Mouse (Mus musculus) heart, postnatal 0 days (tissue): ENCODE measurements around the gene Erfe. TPM values are rescaled to one million over a fixed set of nuclear protein-coding genes. Genes with fewer than 3 reads are reported as not detected.

Source experiments
- ATAC-seq: fragments of 200-750 bp; cut with Nextera tagmentation; 2 replicates; pipeline ENCODE4 v1.8.0; 2017; ENCODE audit warnings: low read depth, moderate number of reproducible peaks, moderate library complexity; ENCODE audit not compliant: insufficient read depth
- DNase-seq: peaks from one replicate; pipeline ENCODE4 v3.0.0-alpha.2; 2016; ENCODE audit warnings: low spot score
- H3K27ac ChIP-seq: fragments of 300-500 bp; sonication (generic); 2 replicates; pipeline ENCODE4 v1.5.1; 2014; ENCODE audit warnings: low read depth, mild to moderate bottlenecking
- H3K27me3 ChIP-seq: fragments of 300-500 bp; sonication (generic); 2 replicates; pipeline ENCODE4 v1.6.1; 2014; ENCODE audit warnings: low read length, mixed read lengths; ENCODE audit not compliant: control insufficient read depth, insufficient read depth
- H3K36me3 ChIP-seq: fragments of 300-500 bp; sonication (generic); replicated peaks from 2 replicates; pipeline ENCODE4 v1.6.1; 2014; ENCODE audit warnings: low read length, mixed read lengths; ENCODE audit not compliant: control insufficient read depth, insufficient read depth
- H3K4me1 ChIP-seq: fragments of 300-500 bp; sonication (generic); 2 replicates; pipeline ENCODE4 v1.6.1; 2014; ENCODE audit warnings: antibody characterized with exemption; ENCODE audit not compliant: control insufficient read depth, insufficient read depth
- H3K4me2 ChIP-seq: fragments of 300-500 bp; sonication (generic); 2 replicates; pipeline ENCODE4 v1.6.1; 2014; ENCODE audit warnings: low read depth, mild to moderate bottlenecking, low read length, moderate library complexity
- H3K4me3 ChIP-seq: fragments of 300-500 bp; sonication (generic); 2 replicates; pipeline ENCODE4 v1.5.1; 2014; ENCODE audit warnings: low read depth, low read length
- H3K9ac ChIP-seq: fragments of 300-500 bp; sonication (generic); replicated peaks from 2 replicates; pipeline ENCODE4 v1.6.1; 2014; ENCODE audit warnings: low read depth, low read length, mixed read lengths
- H3K9me3 ChIP-seq: fragments of 300-500 bp; sonication (generic); replicated peaks from 2 replicates; pipeline ENCODE4 v1.6.1; 2016; ENCODE audit warnings: low read length; ENCODE audit not compliant: control insufficient read depth
- CTCF ChIP-seq: IDR thresholded peaks from 2 replicates; pipeline ENCODE4 v1.5.1; 2016; ENCODE audit warnings: antibody characterized with exemption, control low read depth, low read depth
- EP300 ChIP-seq: IDR thresholded peaks from 2 replicates; pipeline ENCODE4 v1.6.1; 2016; ENCODE audit warnings: antibody characterized with exemption, low read depth
- WGBS: fragments of 180-500 bp; shearing (Covaris S2); extraction: QIAGEN DNeasy Blood & Tissue Kit; methylation state at CpG from one replicate; pipeline ENCODE4 v1.1.7; 2014; 5-methylcytosine and 5-hydroxymethylcytosine counted together
- polyA plus RNA-seq: library from polyadenylated mRNA; unstranded; fragments of >200 nt; fragmentation: Nextera tagmentation; extraction: Ambion mirVana; gene quantifications from 2 replicates; pipeline ENCODE4 v1.2.1, GENCODE M21; 2015
- total RNA-seq: library from RNA; depleted of rRNA; stranded (reverse); fragments of >200 nt; gene quantifications from 2 replicates; pipeline ENCODE4 v1.2.3, GENCODE M21; 2014; ENCODE audit warnings: low replicate concordance

The Erfe gene
- total and polyA plus RNA-seq, 2 experiments from 2014 or later: 0.19 to 0.40 TPM

DNA sequence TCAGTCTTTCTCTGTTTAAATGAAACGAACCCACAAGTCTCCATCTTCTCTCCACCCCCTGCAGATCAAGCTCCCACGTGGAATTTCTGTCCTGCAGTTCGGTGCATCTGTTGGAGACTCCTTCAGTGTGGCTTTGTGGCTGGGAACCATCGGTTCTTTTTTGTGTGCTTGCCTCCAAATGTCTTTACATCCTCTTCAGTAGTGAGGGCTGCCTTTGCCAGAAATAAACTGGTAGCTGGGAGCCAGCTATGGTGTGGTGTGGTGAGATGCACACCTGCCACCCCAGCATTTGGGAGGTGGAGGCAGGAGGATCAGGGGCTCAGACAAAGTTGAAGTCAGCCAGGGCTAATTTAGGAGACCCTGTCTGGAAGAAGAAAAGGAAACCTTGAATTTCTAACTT, 34.1 kb upstream of the Erfe start:
- Histone ChIP-seq H3K9ac (no peak overlapping the region), H3K36me3 (no peaks in the 10 kb centered on the region), H3K4me1 (peaks cover 13% of the 10 kb centered on the region), H3K27ac (no peak overlapping the region), H3K4me2 (no peak overlapping the region), H3K9me3 (no peaks in the 10 kb centered on the region), H3K4me3 (no peak overlapping the region), H3K27me3 (no peaks in the 10 kb centered on the region)
- 62% methylated on average over 4 of the region's 4 CpGs for WGBS
- no peak for ATAC-seq
- no peak for TF ChIP-seq CTCF
- TF ChIP-seq EP300: no peak
- DNase-seq: no peak

DNA sequence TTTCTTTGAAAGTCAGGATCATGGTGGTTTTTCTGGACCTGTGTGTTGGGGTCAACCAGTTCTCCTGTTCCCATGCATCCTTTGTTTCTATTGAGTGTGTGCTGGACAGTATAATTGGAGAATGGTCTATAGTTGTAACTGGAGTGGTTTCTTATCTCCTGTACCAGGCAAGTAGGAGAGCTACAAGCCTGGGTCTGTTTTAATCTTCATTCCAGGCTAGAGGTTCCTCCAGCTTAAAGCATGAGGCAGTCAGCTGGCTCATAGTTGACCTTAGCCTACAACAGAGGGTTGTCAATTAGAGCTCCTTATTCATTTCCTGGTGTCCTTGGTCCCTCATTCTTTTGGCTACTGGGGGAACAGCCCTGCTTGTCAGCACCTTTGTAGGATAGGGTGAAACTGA, 32.6 kb upstream of the Erfe start:
- DNase-seq (peak; percentile 64), ATAC-seq (peak; percentile 79)
- no peak overlapping the region for H3K9ac ChIP-seq
- TF ChIP-seq CTCF (no peak), EP300 (no peak)
- H3K27ac ChIP-seq: peak overlapping the region; percentile 59
- H3K9me3 ChIP-seq: no peaks in the 10 kb centered on the region
- no peak overlapping the region for H3K4me3 ChIP-seq
- H3K27me3 ChIP-seq: no peaks in the 10 kb centered on the region
- H3K4me1 ChIP-seq: peaks cover 13% of the 10 kb centered on the region
- H3K4me2 ChIP-seq: no peak overlapping the region
- H3K36me3 ChIP-seq: no peaks in the 10 kb centered on the region

DNA sequence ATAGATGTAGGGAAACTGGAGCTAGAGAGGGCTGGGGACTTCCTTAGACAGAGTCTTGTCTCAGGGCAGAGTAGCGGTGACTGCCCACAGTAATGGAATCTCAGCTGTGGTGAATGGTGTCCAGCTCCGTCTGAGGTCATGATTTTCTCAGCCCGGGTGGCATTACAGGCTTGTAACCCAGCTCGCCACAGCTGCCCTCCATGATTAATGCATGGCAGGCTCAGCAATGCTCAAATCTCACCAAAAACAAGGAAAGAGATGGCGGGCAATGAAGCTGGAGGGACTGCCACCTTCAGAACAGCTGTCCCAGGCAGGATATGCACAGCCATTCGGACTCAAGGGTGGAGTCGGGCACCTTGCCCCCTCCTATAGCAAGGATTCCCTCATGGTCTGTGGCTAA, 28.9 kb upstream of the Erfe start:
- H3K4me3 ChIP-seq: no peak overlapping the region
- peaks cover 13% of the 10 kb centered on the region for H3K4me1 ChIP-seq
- H3K4me2 ChIP-seq: no peak overlapping the region
- H3K9ac ChIP-seq: no peak overlapping the region
- H3K9me3 ChIP-seq: no peaks in the 10 kb centered on the region
- DNase-seq: no peak
- no peak overlapping the region for H3K27ac ChIP-seq
- TF ChIP-seq EP300 (no peak), CTCF (no peak)
- 90% methylated on average over 7 of the region's 7 CpGs for WGBS
- peaks cover 5% of the 10 kb centered on the region for H3K27me3 ChIP-seq
- no peaks in the 10 kb centered on the region for H3K36me3 ChIP-seq
- no peak for ATAC-seq

DNA sequence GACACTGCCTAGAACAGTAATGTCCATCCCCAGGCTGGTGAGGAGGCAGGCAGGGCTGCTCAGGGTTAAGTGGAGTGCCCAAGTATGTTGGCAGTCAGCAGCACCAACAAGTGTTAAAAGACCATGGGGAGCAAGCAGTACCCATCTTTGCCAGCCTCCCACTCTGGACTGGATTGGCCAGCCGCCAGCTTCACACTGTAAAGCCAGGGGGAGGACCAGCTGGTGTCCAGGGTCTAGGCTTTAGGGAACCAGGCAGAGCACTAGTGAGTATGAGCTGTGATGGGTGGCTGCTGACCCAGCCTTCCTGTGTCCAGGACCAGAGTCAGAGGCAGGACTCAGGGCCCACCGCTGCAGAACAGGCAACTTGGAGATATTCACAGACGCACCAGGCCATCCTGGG, 22.2 kb upstream of the Erfe start:
- no peaks in the 10 kb centered on the region for H3K9me3 ChIP-seq
- H3K36me3 ChIP-seq: no peaks in the 10 kb centered on the region
- H3K27me3 ChIP-seq: peaks cover 46% of the 10 kb centered on the region
- H3K4me3 ChIP-seq: no peak overlapping the region
- no peak overlapping the region for H3K4me2 ChIP-seq
- TF ChIP-seq CTCF (no peak), EP300 (no peak)
- H3K9ac ChIP-seq: no peak overlapping the region
- no peak for DNase-seq
- WGBS: 48% methylated on average over 3 of the region's 3 CpGs
- H3K27ac ChIP-seq: no peak overlapping the region
- peak; percentile 12; the same call in 1 of the 2 replicates for ATAC-seq
- H3K4me1 ChIP-seq: no peaks in the 10 kb centered on the region; the same call in 1 of the 2 replicates

DNA sequence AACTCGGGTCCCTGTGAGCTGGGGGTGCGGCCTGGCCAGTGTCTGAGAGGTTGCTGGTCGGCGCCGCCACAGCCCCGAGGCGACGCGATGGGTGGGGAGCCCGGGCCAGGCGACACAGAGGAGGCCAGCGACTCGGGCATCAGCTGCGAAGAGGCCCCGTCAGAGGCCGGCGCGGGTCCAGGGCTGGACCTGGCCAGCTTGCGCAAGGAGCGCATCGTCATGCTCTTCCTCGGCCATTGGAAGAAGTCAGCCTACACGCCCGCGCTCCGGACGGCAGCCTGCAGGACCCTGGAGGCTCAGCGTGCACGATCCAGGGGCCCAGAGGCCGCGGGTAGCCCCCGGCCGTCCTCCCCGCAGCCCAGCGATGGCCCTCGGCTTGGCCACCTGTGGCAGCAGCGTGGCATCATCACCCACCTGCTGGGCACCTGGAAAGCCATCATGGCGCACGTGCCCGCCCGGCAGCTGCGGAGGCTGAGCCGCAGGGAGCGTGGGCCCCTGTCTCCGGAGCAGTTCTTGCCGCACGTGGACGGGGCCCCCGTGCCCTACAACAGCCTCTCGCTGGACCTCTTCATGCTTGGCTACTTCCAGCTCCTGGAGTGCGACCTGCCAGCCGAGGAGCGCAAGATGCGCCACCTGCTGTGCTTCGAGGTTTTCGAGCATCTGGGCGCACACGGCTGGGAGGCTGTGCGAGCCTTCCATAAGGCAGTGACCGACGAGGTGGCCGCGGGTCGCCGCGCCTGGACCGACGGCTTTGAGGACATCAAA, 21.1 kb upstream of the Erfe start:
- Histone ChIP-seq H3K4me1 (peaks cover 4% of the 10 kb centered on the region), H3K9me3 (no peaks in the 10 kb centered on the region), H3K4me2 (peak overlapping the region; percentile 30), H3K4me3 (peak overlapping the region; percentile 25), H3K27ac (no peak overlapping the region), H3K9ac (no peak overlapping the region), H3K27me3 (peaks cover 46% of the 10 kb centered on the region), H3K36me3 (no peaks in the 10 kb centered on the region)
- WGBS: 6% methylated on average over 61 of the region's 68 CpGs
- DNase-seq (no peak), ATAC-seq (no peak; the same call in 1 of the 2 replicates)
- TF ChIP-seq CTCF (peak; percentile 34; the same call in 1 of the 2 replicates), EP300 (no peak)

DNA sequence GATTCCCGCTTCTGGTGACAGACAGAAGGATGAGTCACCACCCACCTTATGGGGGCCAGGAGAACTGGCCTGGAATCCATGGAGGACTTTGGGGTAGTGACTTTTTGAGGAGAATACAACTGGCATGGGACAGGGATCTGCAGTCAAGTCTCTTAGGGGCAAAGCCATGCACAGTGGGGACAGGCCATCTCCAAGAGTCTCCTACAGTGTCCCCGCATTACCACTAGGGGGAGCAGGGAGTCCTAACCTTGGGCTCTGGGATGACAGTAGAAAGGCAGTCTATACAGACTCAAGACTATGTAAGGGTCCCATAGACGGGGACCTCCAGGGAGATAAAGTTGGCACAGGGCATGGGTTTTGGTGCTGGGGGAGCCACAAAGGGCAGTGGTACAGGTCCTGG, 19.3 kb upstream of the Erfe start:
- 33% methylated on average over 3 of the region's 3 CpGs for WGBS
- Histone ChIP-seq H3K27me3 (peaks cover 45% of the 10 kb centered on the region), H3K4me3 (no peak overlapping the region), H3K4me1 (peaks cover 10% of the 10 kb centered on the region), H3K27ac (no peak overlapping the region), H3K9me3 (no peaks in the 10 kb centered on the region), H3K9ac (no peak overlapping the region), H3K4me2 (no peak overlapping the region), H3K36me3 (no peaks in the 10 kb centered on the region)
- peak; percentile 86 for DNase-seq
- TF ChIP-seq CTCF (peak; percentile 92), EP300 (no peak)
- peak; percentile 37 for ATAC-seq
